Mouse (Mus musculus) erythroblast, adult 5-6 weeks (primary cell): ENCODE measurements around the gene Rbfox1. TPM values are rescaled to one million over a fixed set of nuclear protein-coding genes. Genes with fewer than 3 reads are reported as not detected.

Source experiments
- ATAC-seq: replicated peaks from 2 replicates; pipeline ENCODE4 v1.8.0; 2016; ENCODE audit warnings: moderate number of reproducible peaks, mild to moderate bottlenecking, moderate TSS enrichment, inconsistent platforms; ENCODE audit not compliant: poor library complexity, low FRiP score, severe bottlenecking
- total RNA-seq, 2 experiments: library from RNA; stranded (forward) in 1 of 2; stranded (reverse) in 1 of 2; fragments of 150-400 nt in 1 of 2; fragments of 200-764, 138-1000 nt in 1 of 2; gene quantifications; 2 replicates each; pipeline versions ENCODE4 v1.2.3 to v1.2.4; 2015 to 2017; ENCODE audit warnings: low replicate concordance in 2 of 2

Rbfox1 gene
- total RNA-seq, 2 experiments from 2014 or later = not detected

DNA sequence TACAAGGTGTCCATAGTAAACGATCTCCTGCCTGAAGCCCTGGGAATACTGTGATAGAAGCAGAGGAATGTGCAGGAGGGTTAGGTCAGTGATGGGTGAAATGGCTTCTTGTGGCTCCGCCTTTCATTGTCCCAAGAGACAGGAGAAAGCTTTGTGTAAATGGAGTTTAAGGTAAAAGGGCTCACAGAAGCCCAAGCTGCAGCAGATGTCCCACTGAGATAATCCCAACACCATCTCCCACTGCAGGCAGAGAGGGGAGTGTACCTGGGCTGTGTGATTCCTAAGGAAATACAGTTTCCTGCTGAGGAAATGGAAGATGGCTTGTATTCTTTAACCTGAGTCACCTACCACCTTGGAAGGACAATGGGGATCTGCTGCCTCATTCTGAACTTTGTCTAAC lies 529.7 kb downstream of the Rbfox1 start:
- ATAC-seq = no peak

GRCm38 (mm10) chr16:6421623-6422145 lies 536.5 kb downstream of the Rbfox1 start:
- no peak for ATAC-seq

DNA sequence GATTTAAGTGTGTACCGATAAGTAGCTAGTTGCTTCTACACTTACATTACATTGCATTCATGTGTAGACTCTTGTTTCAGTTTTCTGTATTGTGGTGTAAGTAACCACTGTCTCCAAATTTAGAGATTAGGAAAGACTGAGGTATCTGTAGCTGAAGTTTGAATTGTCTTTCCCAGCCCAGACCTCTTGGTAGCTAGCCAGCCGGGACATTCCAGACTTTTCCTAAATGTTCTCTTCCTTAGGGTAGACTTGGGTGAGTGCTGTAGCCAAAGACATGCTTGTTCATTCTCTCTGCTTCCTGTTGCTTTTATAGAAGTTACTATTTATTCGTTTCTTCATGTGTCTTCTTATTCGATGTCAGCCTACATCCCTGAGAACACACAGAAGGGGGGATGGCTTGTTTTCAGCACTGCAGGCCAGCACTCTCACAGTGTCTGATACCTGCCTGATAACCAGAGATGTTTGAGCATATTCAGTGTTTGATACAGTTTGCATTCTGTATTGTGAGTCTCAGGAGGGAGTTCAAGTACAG lies 538.8 kb downstream of the Rbfox1 start:
- ATAC-seq = no peak

DNA sequence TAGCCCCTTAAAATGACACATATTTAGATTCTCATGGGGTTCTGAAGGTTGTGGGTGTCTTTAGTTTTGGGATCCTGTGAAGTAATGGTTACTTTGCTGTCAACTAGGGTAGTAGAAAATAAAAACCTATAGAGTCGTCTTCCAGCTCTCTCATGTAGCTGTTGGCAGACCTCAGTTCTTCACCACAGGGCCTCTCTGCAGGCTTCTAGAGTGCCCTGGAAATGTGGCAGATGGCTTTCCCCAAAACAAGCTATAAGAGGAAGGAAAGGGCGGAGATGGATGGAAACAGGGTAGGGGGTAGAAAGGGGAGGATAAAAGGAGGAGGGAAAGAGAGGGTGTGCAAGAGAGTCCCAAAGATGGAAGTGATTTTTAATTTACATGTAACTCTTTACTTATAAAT lies 539.6 kb downstream of the Rbfox1 start:
- ATAC-seq = no peak

GRCm38 (mm10) chr16:6427292-6428281 lies 542.4 kb downstream of the Rbfox1 start:
- ATAC-seq = no peak

DNA sequence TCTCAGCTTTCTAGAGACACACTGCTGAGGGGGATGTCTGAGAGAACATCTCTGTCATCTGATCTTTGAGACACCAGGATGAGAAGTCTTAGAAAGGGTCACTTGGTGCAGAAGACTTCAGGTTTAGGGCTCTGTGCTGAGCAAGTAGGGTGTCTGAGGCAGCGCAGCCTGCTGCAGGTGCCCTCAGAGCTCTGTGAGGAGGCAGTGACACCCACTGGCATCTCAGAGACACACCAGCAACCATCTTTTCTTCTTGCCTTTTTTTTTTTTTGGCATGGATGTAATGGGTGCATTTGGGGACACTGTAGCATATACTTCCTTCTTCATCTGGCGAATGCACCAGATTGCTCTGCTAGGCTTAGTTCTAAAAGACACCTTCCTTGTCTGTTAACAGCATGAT lies 545.8 kb downstream of the Rbfox1 start:
- ATAC-seq = no peak

DNA sequence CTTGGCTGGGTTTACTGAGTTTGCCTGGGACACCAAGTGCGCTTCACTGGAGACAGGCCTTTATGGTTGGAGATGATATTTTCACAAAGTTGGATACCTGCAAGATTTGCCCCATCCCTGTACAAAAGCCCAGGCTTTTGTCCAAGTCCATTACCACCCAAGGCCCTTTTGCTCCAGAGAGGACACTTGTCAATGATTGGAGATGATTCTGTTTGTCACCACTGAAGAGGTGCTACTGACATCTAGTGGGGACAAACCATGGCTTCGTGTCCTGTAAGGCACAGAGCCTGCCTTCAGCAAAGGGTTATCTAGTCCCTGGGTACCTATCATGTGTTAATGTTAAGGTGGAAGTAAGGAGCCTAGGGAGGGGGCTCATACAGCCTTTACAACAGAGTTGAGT lies 551.3 kb downstream of the Rbfox1 start:
- no peak for ATAC-seq

GRCm38 (mm10) chr16:6448250-6448649 lies 563.1 kb downstream of the Rbfox1 start:
- ATAC-seq = no peak

DNA sequence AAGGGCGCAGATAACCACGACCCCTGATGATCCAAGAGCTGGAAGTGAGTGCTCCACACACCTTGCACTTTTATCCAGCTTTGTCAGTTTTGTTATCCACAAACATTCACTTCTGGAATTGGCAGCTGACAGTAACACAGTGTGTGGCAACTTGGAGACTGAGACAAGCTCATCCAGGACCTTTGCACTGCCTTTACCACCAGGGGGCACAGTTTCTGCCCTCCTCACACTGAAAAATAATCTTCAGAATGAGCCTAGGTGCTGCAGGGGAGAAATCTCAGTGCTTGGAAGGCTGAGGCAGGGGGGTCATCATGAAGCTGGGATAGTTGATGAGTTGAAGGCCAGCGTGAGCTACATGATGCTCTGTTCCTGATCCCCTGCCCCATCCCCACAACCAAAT lies 570.2 kb downstream of the Rbfox1 start:
- ATAC-seq = no peak

- ATAC-seq = no peak
Observed at GRCm38 (mm10) chr16:6479094-6479590, 594.0 kb downstream of the Rbfox1 start.

GRCm38 (mm10) chr16:6479616-6480410 lies 594.7 kb downstream of the Rbfox1 start:
- ATAC-seq = no peak

DNA sequence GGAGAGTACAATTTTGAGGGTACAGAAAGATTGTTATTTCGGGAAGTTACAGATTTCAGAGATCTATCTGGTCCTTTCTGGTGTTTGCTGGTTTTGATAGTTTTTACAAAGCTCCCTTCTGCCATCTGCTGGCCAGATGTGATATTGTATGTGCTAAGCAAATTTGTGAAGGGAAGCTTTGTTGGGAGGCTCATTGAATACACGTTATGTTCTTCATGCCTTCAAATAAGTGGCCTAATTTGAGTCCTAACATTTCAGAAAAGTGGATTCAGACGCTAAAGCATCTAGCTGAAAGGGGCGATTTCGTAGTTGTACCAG lies 595.2 kb downstream of the Rbfox1 start:
- no peak for ATAC-seq

- no peak for ATAC-seq
Observed at GRCm38 (mm10) chr16:6483628-6484027, 598.5 kb downstream of the Rbfox1 start.

GRCm38 (mm10) chr16:6485631-6486030 lies 600.5 kb downstream of the Rbfox1 start:
- no peak for ATAC-seq

DNA sequence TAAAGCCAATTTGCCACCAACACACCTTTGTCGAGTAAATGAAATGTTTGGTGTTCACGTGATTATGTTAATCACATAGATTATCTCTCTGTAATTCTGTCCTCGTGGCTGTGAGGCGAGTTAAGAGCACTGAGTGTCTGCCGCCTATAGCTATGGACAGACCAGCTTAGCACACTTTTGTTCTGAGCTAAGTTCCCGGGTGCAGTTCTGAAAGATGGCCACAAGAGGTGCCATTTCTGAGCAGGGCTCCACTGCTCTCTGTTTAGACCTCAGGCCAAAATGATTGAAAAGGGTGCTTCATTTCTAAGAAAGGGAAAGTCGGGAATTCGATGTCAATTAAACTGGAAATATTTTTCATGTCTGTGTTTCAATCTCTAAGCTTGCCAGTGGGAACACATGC lies 617.1 kb downstream of the Rbfox1 start:
- ATAC-seq = no peak

DNA sequence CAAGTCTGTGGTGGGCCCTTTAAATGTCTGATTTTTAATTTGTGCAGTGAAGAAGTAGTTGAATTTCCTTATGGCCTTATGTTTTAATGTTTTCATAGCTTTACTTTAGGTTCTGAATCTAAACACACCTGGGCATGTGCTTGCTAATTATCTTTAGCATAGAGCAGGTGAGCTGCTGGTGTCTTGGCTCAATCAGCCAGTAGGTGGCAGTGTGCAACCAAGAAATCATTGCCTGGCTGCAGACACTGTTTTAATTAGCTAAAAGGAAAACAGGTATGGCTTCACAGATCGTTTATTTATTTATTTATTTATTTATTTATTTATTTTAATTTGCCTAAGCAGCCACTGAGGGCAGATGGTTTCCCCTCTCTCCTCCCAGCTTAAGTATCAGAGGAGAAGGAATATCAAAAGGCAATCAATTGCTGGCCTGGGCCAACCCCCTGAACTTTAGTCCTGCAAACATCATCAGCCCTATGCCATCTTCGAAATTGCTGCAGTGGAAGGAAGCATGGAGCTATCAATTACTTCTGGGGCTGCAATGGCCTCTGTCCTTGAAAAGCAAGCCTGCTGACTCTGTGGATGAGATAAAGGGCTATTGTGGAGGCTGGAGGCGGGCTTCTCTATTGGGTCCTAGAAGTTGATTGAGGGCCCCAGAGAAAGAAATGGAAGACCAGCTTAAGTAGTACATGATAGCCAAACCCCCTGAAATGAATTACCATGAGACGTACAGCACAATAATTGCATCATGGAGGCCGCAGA lies 618.6 kb downstream of the Rbfox1 start:
- ATAC-seq = no peak

DNA sequence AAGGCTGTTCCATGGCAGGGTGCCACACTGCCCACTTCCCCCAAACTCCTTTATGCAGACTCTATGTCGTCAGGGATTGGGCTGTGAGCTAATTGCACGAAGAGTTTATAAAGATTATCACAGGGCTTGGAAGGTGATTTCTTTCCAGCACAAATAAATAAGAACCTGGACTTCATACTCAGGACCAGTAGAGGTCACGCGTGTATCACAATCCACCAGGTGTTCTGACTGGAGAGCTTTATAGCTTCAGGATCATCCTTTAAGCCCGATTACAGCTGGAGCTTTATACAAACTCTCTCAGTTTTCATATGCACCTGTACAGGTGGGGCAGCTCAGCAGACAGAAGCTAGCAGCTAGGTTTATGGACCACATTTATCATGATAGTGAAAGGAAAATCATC lies 623.8 kb downstream of the Rbfox1 start:
- ATAC-seq = no peak

GRCm38 (mm10) chr16:6519474-6519873 lies 634.3 kb downstream of the Rbfox1 start:
- no peak for ATAC-seq

- ATAC-seq = no peak
Observed at GRCm38 (mm10) chr16:6525507-6526170, 640.5 kb downstream of the Rbfox1 start.
